Comparison of ENCODE assay signal across 8 mouse cellular contexts in the genomic region with DNA sequence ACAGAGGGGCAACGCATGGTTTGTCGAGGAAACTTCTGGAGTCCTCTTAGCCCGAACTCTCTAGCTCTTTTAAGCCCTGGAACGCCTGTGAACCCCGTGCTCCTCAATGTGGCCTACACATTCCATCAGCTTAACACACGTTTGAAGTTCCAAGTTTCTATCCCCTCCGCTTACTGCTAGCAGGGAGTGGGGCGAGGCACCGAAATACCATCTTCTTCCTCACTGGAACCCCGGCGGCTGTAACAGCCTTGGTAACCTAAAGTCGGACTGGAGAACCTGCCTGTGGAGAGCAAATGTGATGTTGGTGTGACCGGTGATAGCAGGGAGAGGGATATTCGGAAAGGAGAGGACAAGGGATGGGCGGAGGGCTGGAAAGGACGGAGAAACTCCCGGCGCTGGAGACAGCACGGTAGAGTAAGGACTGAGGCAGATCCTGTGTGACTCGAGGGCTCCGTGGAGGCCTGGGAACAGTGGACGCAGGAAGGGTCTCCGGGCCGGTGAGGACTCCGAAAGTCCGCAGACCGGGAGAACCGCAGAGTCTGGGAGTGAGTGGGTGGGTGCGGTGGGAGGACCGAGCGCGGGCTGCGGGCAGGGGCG. TPM values are rescaled to one million over a fixed set of nuclear protein-coding genes. Genes with fewer than 3 reads are reported as not detected.
DNase-seq lines count a peak whose midpoint lies in the region; ATAC-seq and TF ChIP-seq lines count a peak whose summit lies in the region.

No protein-coding gene starts in this region.

- no peak; the same call in 1 of the 2 replicates for ATAC-seq in forebrain, embryonic 12.5 days (ENCODE audit: low FRiP score)
- ATAC-seq in liver, embryonic 14.5 days (ENCODE audit: insufficient read depth), result no peak
- ATAC-seq in megakaryocyte progenitor cell, adult 5-6 weeks (replicated peaks; ENCODE audit: poor library complexity), result no peak

- no peak for TF ChIP-seq CTCF in heart, adult 2 months (IDR thresholded peaks at IDR 0.05)
- no peak for TF ChIP-seq CTCF in liver, embryonic 14.5 days (IDR thresholded peaks at IDR 0.05; ENCODE audit: low read depth)

- no peak for TF ChIP-seq POLR2A in heart, adult 2 months (IDR thresholded peaks at IDR 0.05; ENCODE audit: insufficient read depth, low read depth, low read length)

- no peaks in the 10 kb centered on the region; the same call in 1 of the 2 replicates for H3K79me2 ChIP-seq in heart, adult 2 months (replicated peaks; ENCODE audit: control insufficient read depth, insufficient read depth, low read length)

- intact Hi-C loops in heart, adult 2 months (cut with DNase I), result loop anchor here (2.0 to 10.0 kb wide), 3 partner anchors 211 to 999 kb away; a partner anchor contains a TSS

- peak overlapping the region; percentile 73 for H3K9ac ChIP-seq in heart, adult 2 months (ENCODE audit: low read depth, low read length)
- H3K9ac ChIP-seq in forebrain, embryonic 12.5 days, result peak overlapping the region; percentile 39
- no peak overlapping the region for H3K9ac ChIP-seq in liver, embryonic 14.5 days (replicated peaks)

- H3K4me1 ChIP-seq in heart, adult 2 months (ENCODE audit: control insufficient read depth, insufficient read depth, low read length), result peaks cover 2% of the 10 kb centered on the region; the same call in 1 of the 2 replicates
- peaks cover 50% of the 10 kb centered on the region for H3K4me1 ChIP-seq in forebrain, embryonic 12.5 days
- H3K4me1 ChIP-seq in liver, embryonic 14.5 days (replicated peaks; ENCODE audit: control insufficient read depth in 2 of 2, insufficient read depth in 2 of 2, low read length in 1 of 2), result no peaks in the 10 kb centered on the region

- peak overlapping the region; percentile 61 for H3K27ac ChIP-seq in heart, adult 2 months
- no peak overlapping the region for H3K27ac ChIP-seq in forebrain, embryonic 12.5 days
- H3K27ac ChIP-seq in liver, embryonic 14.5 days, result no peak overlapping the region

- no peak for TF ChIP-seq EP300 in heart, adult 2 months (IDR thresholded peaks at IDR 0.05; ENCODE audit: insufficient read depth, low read depth, low read length)
- no peak for TF ChIP-seq EP300 in liver, embryonic 14.5 days (IDR thresholded peaks at IDR 0.05; ENCODE audit: low read depth)

- H3K36me3 ChIP-seq in heart, adult 2 months (ENCODE audit: control insufficient read depth, insufficient read depth, low read length), result no peaks in the 10 kb centered on the region
- H3K36me3 ChIP-seq in forebrain, embryonic 12.5 days (replicated peaks), result no peaks in the 10 kb centered on the region
- no peaks in the 10 kb centered on the region for H3K36me3 ChIP-seq in liver, embryonic 14.5 days (replicated peaks; ENCODE audit: control insufficient read depth, insufficient read depth, low read depth)

- no peaks in the 10 kb centered on the region for H3K9me3 ChIP-seq in forebrain, embryonic 12.5 days
- no peaks in the 10 kb centered on the region for H3K9me3 ChIP-seq in liver, embryonic 14.5 days (ENCODE audit: control insufficient read depth, low read length)

- no peak for DNase-seq in heart, adult 2 months
- DNase-seq in heart, adult 9 months (ENCODE audit: low spot score in 2 of 2), result no peak
- peak; percentile 14 for DNase-seq in 3T3-L1 (ENCODE audit: low read depth, low spot score)
- no peak for DNase-seq in liver, embryonic 14.5 days (ENCODE audit: low read depth in 3 of 3, low spot score in 3 of 3)
- no peak for DNase-seq in layer of hippocampus, postnatal 14 days (ENCODE audit: low spot score in 2 of 2)
- no peak for DNase-seq in cerebellum, adult 9-11 months

- 13% methylated on average over 29 of the region's 34 CpGs for WGBS in heart, adult 2 months
- under 1% methylated on average over 24 of the region's 34 CpGs for WGBS in forebrain, embryonic 12.5 days
- 4% methylated on average over 31 of the region's 34 CpGs for WGBS in liver, embryonic 14.5 days (ENCODE audit: insufficient replicate concordance)

- peak overlapping the region; percentile 54 for H3K4me3 ChIP-seq in heart, adult 2 months
- peak overlapping the region; percentile 50 for H3K4me3 ChIP-seq in forebrain, embryonic 12.5 days (replicated peaks)
- H3K4me3 ChIP-seq in liver, embryonic 14.5 days (ENCODE audit: insufficient read depth in 1 of 2, low read depth in 2 of 2, low read length in 2 of 2), result peak overlapping the region in 1 of 2 experiments; percentile 53; a peak in 2 of 4 replicates

- peaks cover 20% of the 10 kb centered on the region for H3K27me3 ChIP-seq in heart, adult 2 months (ENCODE audit: control insufficient read depth, insufficient read depth, low read length)
- peaks cover 90% of the 10 kb centered on the region for H3K27me3 ChIP-seq in forebrain, embryonic 12.5 days
- H3K27me3 ChIP-seq in liver, embryonic 14.5 days (ENCODE audit: control insufficient read depth, insufficient read depth, low read length), result peaks cover 96% of the 10 kb centered on the region

- H3K4me2 ChIP-seq in forebrain, embryonic 12.5 days, result peak overlapping the region; percentile 92
- H3K4me2 ChIP-seq in liver, embryonic 14.5 days (ENCODE audit: low read depth), result peak overlapping the region; percentile 53

RNA-seq across cellular contexts. Expression of a gene that starts 0.5 kb away (rescaled TPM):
- 1 to 10 TPM; 3.8 to 5.8 TPM for total RNA-seq in heart, adult 2 months (2021)
- polyA plus RNA-seq in heart, adult 2 months (2012; rRNA removed), result 1.8 and 2.2 TPM in 2 replicates
- polyA plus RNA-seq in forebrain, embryonic 12.5 days (2016; fragmentation: Nextera tagmentation; extraction: Ambion mirVana), result 2.7 and 5.0 TPM in 2 replicates
- polyA plus RNA-seq in liver, embryonic 14.5 days (2012; rRNA removed), result 0.01 and 0.02 TPM in 2 replicates
- 0.01 TPM in 1 of 2 replicates, not detected in the other for polyA plus RNA-seq in liver, embryonic 14.5 days (2014; fragmentation: Nextera tagmentation; extraction: Ambion mirVana)
- 1 to 10 TPM; 5.4 to 6.1 TPM for total RNA-seq in layer of hippocampus, postnatal 14 days (2021)
- total RNA-seq in megakaryocyte progenitor cell, adult 5-6 weeks (2015), result 0.02 TPM in 1 of 2 replicates, not detected in the other
- not detected in 2 replicates for total RNA-seq in megakaryocyte progenitor cell, adult 5-6 weeks (2017)

Comparison
In these comparisons a context has a peak if more than half of its experiments do, and no peak if none do; other contexts are left out.
1. RNA of a gene that starts 0.5 kb away (total RNA-seq): 5.4 to 6.1 TPM in layer of hippocampus, postnatal 14 days and 3.8 to 5.8 TPM in heart, adult 2 months; 0.02 TPM in megakaryocyte progenitor cell, adult 5-6 weeks; every median in the first group is over 4 times any median in the second.